Mouse (Mus musculus): Measurements from ENCODE around the gene Hes2.

Gene Hes2

GRCm38 (mm10) chr4:152129395-152129930 is 29.2 kb upstream of the Hes2 start:
- H3K36me3 ChIP-seq (ENCODE audit: insufficient read depth, low read length): 0 out of 2 replicates have a peak, but pooled peaks cover 3% of the 10 kb centered on the region
- peaks cover 96% of the 10 kb centered on the region for H3K27me3 ChIP-seq (ENCODE audit: insufficient read depth, low read length)
- no peak for TF ChIP-seq CTCF (conservative IDR thresholded peaks at IDR 0.05; ENCODE audit: low read length)
- TF ChIP-seq NANOG (IDR thresholded peaks at IDR 0.05; ENCODE audit: borderline replicate concordance, low read length): no peak
- TF ChIP-seq POU5F1 (IDR thresholded peaks at IDR 0.05; ENCODE audit: borderline replicate concordance, low read length): no peak
- peaks cover 89% of the 10 kb centered on the region for H3K4me1 ChIP-seq (replicated peaks; ENCODE audit: low read depth, low read length)
- H3K9me3 ChIP-seq (ENCODE audit: low read length): 0 out of 2 replicates have a peak, but pooled peaks cover 2% of the 10 kb centered on the region
- no peak overlapping the region for H3K4me3 ChIP-seq (replicated peaks; ENCODE audit: low read length)

GRCm38 (mm10) chr4:152130771-152131653 is 27.7 kb upstream of the Hes2 start:
- Histone ChIP-seq H3K9me3 (ENCODE audit: low read length) (no peaks in the 10 kb centered on the region), H3K36me3 (ENCODE audit: insufficient read depth, low read length) (0 out of 2 replicates have a peak, but pooled peaks cover 3% of the 10 kb centered on the region), H3K27me3 (ENCODE audit: insufficient read depth, low read length) (peaks cover 80% of the 10 kb centered on the region), H3K4me3 (replicated peaks; ENCODE audit: low read length) (peak overlapping the region; percentile 84), H3K4me1 (replicated peaks; ENCODE audit: low read depth, low read length) (peaks cover 90% of the 10 kb centered on the region)
- TF ChIP-seq CTCF (conservative IDR thresholded peaks at IDR 0.05; ENCODE audit: low read length) (no peak), POU5F1 (IDR thresholded peaks at IDR 0.05; ENCODE audit: borderline replicate concordance, low read length) (no peak), NANOG (IDR thresholded peaks at IDR 0.05; ENCODE audit: borderline replicate concordance, low read length) (no peak)

GRCm38 (mm10) chr4:152131809-152132771 is 26.6 kb upstream of the Hes2 start:
- Histone ChIP-seq H3K9me3 (ENCODE audit: low read length) (no peaks in the 10 kb centered on the region), H3K4me3 (replicated peaks; ENCODE audit: low read length) (peak overlapping the region; percentile 84), H3K27me3 (ENCODE audit: insufficient read depth, low read length) (peaks cover 72% of the 10 kb centered on the region), H3K4me1 (replicated peaks; ENCODE audit: low read depth, low read length) (peaks cover 86% of the 10 kb centered on the region), H3K36me3 (ENCODE audit: insufficient read depth, low read length) (0 out of 2 replicates have a peak, but pooled peaks cover 3% of the 10 kb centered on the region)
- TF ChIP-seq NANOG (IDR thresholded peaks at IDR 0.05; ENCODE audit: borderline replicate concordance, low read length) (no peak), POU5F1 (IDR thresholded peaks at IDR 0.05; ENCODE audit: borderline replicate concordance, low read length) (no peak), CTCF (conservative IDR thresholded peaks at IDR 0.05; ENCODE audit: low read length) (no peak)

GRCm38 (mm10) chr4:152132772-152133169 is 25.9 kb upstream of the Hes2 start:
- Histone ChIP-seq H3K27me3 (ENCODE audit: insufficient read depth, low read length) (peaks cover 69% of the 10 kb centered on the region), H3K4me1 (replicated peaks; ENCODE audit: low read depth, low read length) (peaks cover 80% of the 10 kb centered on the region), H3K9me3 (ENCODE audit: low read length) (no peaks in the 10 kb centered on the region), H3K36me3 (ENCODE audit: insufficient read depth, low read length) (0 out of 2 replicates have a peak, but pooled peaks cover under 1% of the 10 kb centered on the region), H3K4me3 (replicated peaks; ENCODE audit: low read length) (peak overlapping the region; percentile 84; the same call in 1 of the 2 replicates)
- TF ChIP-seq POU5F1 (IDR thresholded peaks at IDR 0.05; ENCODE audit: borderline replicate concordance, low read length) (no peak), NANOG (IDR thresholded peaks at IDR 0.05; ENCODE audit: borderline replicate concordance, low read length) (no peak), CTCF (conservative IDR thresholded peaks at IDR 0.05; ENCODE audit: low read length) (no peak)

- Histone ChIP-seq H3K27me3 (ENCODE audit: insufficient read depth, low read length) (peaks cover 65% of the 10 kb centered on the region), H3K4me3 (replicated peaks; ENCODE audit: low read length) (no peak overlapping the region), H3K9me3 (ENCODE audit: low read length) (no peaks in the 10 kb centered on the region), H3K36me3 (ENCODE audit: insufficient read depth, low read length) (no peaks in the 10 kb centered on the region), H3K4me1 (replicated peaks; ENCODE audit: low read depth, low read length) (peaks cover 78% of the 10 kb centered on the region)
- TF ChIP-seq CTCF (conservative IDR thresholded peaks at IDR 0.05; ENCODE audit: low read length): no peak
- TF ChIP-seq POU5F1 (IDR thresholded peaks at IDR 0.05; ENCODE audit: borderline replicate concordance, low read length): no peak
- TF ChIP-seq NANOG (IDR thresholded peaks at IDR 0.05; ENCODE audit: borderline replicate concordance, low read length): no peak
Measured at GRCm38 (mm10) chr4:152133213-152133612, 25.5 kb upstream of the Hes2 start.

GRCm38 (mm10) chr4:152134507-152134906 is 24.2 kb upstream of the Hes2 start:
- H3K4me3 ChIP-seq (replicated peaks; ENCODE audit: low read length): no peak overlapping the region
- peak; percentile 97 for TF ChIP-seq CTCF (conservative IDR thresholded peaks at IDR 0.05; ENCODE audit: low read length)
- no peak for TF ChIP-seq POU5F1 (IDR thresholded peaks at IDR 0.05; ENCODE audit: borderline replicate concordance, low read length)
- no peak for TF ChIP-seq NANOG (IDR thresholded peaks at IDR 0.05; ENCODE audit: borderline replicate concordance, low read length)

GRCm38 (mm10) chr4:152135363-152135762 is 23.3 kb upstream of the Hes2 start:
- Histone ChIP-seq H3K4me1 (replicated peaks; ENCODE audit: low read depth, low read length) (peaks cover 63% of the 10 kb centered on the region), H3K27me3 (ENCODE audit: insufficient read depth, low read length) (peaks cover 43% of the 10 kb centered on the region), H3K4me3 (replicated peaks; ENCODE audit: low read length) (no peak overlapping the region), H3K9me3 (ENCODE audit: low read length) (no peaks in the 10 kb centered on the region), H3K36me3 (ENCODE audit: insufficient read depth, low read length) (no peaks in the 10 kb centered on the region)
- TF ChIP-seq POU5F1 (IDR thresholded peaks at IDR 0.05; ENCODE audit: borderline replicate concordance, low read length) (no peak), NANOG (IDR thresholded peaks at IDR 0.05; ENCODE audit: borderline replicate concordance, low read length) (no peak), CTCF (conservative IDR thresholded peaks at IDR 0.05; ENCODE audit: low read length) (no peak)

More at GRCm38 (mm10) chr4:152134507-152134906, 24.2 kb upstream of the Hes2 start:
- peaks cover 72% of the 10 kb centered on the region for H3K4me1 ChIP-seq (replicated peaks; ENCODE audit: low read depth, low read length)
- H3K9me3 ChIP-seq (ENCODE audit: low read length): no peaks in the 10 kb centered on the region
- H3K27me3 ChIP-seq (ENCODE audit: insufficient read depth, low read length): peaks cover 52% of the 10 kb centered on the region
- no peaks in the 10 kb centered on the region for H3K36me3 ChIP-seq (ENCODE audit: insufficient read depth, low read length)
